Mouse (Mus musculus): Measurements from ENCODE around the gene Timm22.

GRCm38 (mm10) chr11:76379921-76380544 lies 26.7 kb upstream of the Timm22 start:
- no peak for TF ChIP-seq POLR2A (IDR thresholded peaks at IDR 0.05; ENCODE audit: low read depth, low read length)
- TF ChIP-seq CTCF (IDR thresholded peaks at IDR 0.05; ENCODE audit: extremely low read depth, insufficient read depth, insufficient read length, insufficient replicate concordance) = no peak
